Mouse (Mus musculus) liver, embryonic 14.5 days (tissue): ENCODE results near the gene Efcab9.

Experiments
- CTCF ChIP-seq: IDR thresholded peaks from 2 replicates; pipeline ENCODE4 v1.5.1; 2016; ENCODE audit warnings: antibody characterized with exemption, low read depth, control low read depth
- EP300 ChIP-seq: IDR thresholded peaks from 2 replicates; pipeline ENCODE4 v1.6.1; 2016; ENCODE audit warnings: antibody characterized with exemption, low read depth

DNA sequence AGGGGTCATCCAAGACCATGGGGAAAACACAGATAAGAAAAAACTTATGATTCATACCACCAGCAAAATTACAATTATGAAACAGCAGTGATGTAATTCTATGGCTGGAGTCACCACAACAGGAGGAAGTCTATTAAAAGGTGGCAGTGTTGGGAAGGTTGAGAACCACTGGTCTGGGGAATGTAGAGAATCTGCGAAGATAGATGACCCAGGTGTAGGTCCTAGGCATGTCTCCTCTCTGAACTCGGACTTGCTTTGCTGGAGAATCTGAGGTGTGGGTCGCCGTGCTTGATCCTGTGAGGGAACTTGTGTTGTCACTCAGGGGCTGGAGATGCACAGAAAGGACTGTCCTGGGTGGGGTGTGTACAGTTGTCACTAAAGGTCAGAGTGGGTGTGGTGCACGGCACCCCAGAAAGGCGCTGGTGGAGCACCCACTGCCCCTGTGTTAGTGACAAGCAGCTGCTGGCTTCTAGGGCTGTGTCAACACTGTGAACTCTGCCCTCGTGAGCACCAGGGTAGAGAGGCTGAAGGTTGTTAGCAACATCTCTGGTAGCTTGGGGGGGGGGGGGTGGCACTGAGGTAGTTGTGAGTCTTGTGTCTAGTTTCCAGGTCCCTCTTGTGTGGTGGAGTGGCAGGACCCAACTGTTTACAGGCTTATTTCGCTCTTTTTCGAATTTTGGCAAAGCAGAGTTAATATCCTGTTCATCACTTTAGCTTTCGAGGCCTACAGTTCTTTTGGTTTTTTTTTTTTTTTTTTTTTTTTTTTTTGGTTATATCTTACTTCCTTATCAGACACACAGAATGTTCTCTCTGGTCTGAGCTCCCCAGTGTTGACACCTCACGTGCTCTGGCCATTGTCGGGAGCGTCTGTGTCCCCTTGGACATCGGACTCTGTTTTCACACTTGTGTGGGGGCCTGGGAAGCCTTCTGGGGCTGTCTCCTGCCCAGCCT is 22.5 kb upstream of the Efcab9 start:
- TF ChIP-seq CTCF (no peak), EP300 (no peak)
